ENCODE assay signal across 8 mouse cellular contexts in genomic region chr5:103753511-103754329, GRCm38 (mm10).
DNase-seq lines count a peak whose midpoint lies in the region; ATAC-seq and TF ChIP-seq lines count a peak whose summit lies in the region.

No protein-coding gene starts in this region.

- peak overlapping the region; percentile 67 to 99 (median 79) for H3K4me3 ChIP-seq in CH12.LX (replicated peaks in 1 of 3; ENCODE audit: low read depth in 2 of 3, low read length in 2 of 3, poor library complexity in 1 of 3)
- peak overlapping the region; percentile 68 for H3K4me3 ChIP-seq in forebrain, embryonic 11.5 days (ENCODE audit: low read depth, low read length)
- H3K4me3 ChIP-seq in heart, embryonic 15.5 days: peak overlapping the region; percentile 85
- peak overlapping the region; percentile 87 for H3K4me3 ChIP-seq in liver, postnatal 0 days (ENCODE audit: low read depth, low read length)
- peak overlapping the region; percentile 71 for H3K4me3 ChIP-seq in neural tube, embryonic 13.5 days
- H3K4me3 ChIP-seq in stomach, postnatal 0 days (ENCODE audit: low read depth, low read length): peak overlapping the region; percentile 80

- dilution Hi-C loops in CH12.LX (cut with MboI; ENCODE audit: extremely low pct_ligation_motif_present, extremely low pct_unique_long_range_greater_than_20kb, low sequenced_read_pairs): no loop called here

- no peak for TF ChIP-seq CTCF in CH12.LX (conservative IDR thresholded peaks at IDR 0.05 in 1 of 2, IDR thresholded peaks at IDR 0.05 in 1 of 2; ENCODE audit: low read depth in 2 of 2, low read length in 2 of 2)
- no peak for TF ChIP-seq CTCF in liver, postnatal 0 days (IDR thresholded peaks at IDR 0.05; ENCODE audit: low read depth)
- 0 out of 2 replicates have a peak, but pooled peaks have one; percentile 1 for TF ChIP-seq CTCF in stomach, postnatal 0 days (IDR thresholded peaks at IDR 0.05; ENCODE audit: low read depth)

- H3K79me2 ChIP-seq in CH12.LX (replicated peaks; ENCODE audit: control insufficient read depth, extremely low read depth, insufficient read depth, poor library complexity, severe bottlenecking): peaks cover 72% of the 10 kb centered on the region

- peak overlapping the region; percentile 95 for H3K9ac ChIP-seq in CH12.LX (ENCODE audit: insufficient read depth, low read depth)
- peak overlapping the region; percentile 81 for H3K9ac ChIP-seq in forebrain, embryonic 11.5 days (ENCODE audit: low read length)
- peak overlapping the region; percentile 85 for H3K9ac ChIP-seq in heart, embryonic 15.5 days
- peak overlapping the region; percentile 92 for H3K9ac ChIP-seq in liver, postnatal 0 days (replicated peaks)
- H3K9ac ChIP-seq in neural tube, embryonic 13.5 days: peak overlapping the region; percentile 80
- peak overlapping the region; percentile 88 for H3K9ac ChIP-seq in stomach, postnatal 0 days (ENCODE audit: low read length)

- H3K4me1 ChIP-seq in CH12.LX (ENCODE audit: control insufficient read depth in 1 of 2, insufficient read depth in 2 of 2): peaks cover 36 to 66% of the 10 kb centered on the region in 2 experiments
- H3K4me1 ChIP-seq in forebrain, embryonic 11.5 days (replicated peaks; ENCODE audit: control insufficient read depth, insufficient read depth, low read length): no peaks in the 10 kb centered on the region
- peaks cover 18% of the 10 kb centered on the region; the same call in 1 of the 2 replicates for H3K4me1 ChIP-seq in heart, embryonic 15.5 days (replicated peaks)
- H3K4me1 ChIP-seq in liver, postnatal 0 days (ENCODE audit: insufficient read depth): peaks cover 41% of the 10 kb centered on the region
- H3K4me1 ChIP-seq in neural tube, embryonic 13.5 days (replicated peaks): peaks cover 16% of the 10 kb centered on the region
- H3K4me1 ChIP-seq in stomach, postnatal 0 days (replicated peaks; ENCODE audit: control insufficient read depth, insufficient read depth): no peaks in the 10 kb centered on the region

- TF ChIP-seq POLR2A in CH12.LX (IDR thresholded peaks at IDR 0.05; ENCODE audit: low read depth, low read length): peak; percentile 86

- ATAC-seq in forebrain, embryonic 11.5 days (replicated peaks; ENCODE audit: low FRiP score): peak; percentile 98
- ATAC-seq in heart, embryonic 15.5 days (replicated peaks; ENCODE audit: insufficient number of reproducible peaks, insufficient read depth, low FRiP score, low read depth): peak; percentile 96
- ATAC-seq in liver, postnatal 0 days: peak; percentile 94
- peak; percentile 94 for ATAC-seq in neural tube, embryonic 13.5 days (ENCODE audit: low read depth)
- ATAC-seq in stomach, postnatal 0 days (ENCODE audit: low FRiP score, low TSS enrichment): peak; percentile 96

- H3K27ac ChIP-seq in CH12.LX (ENCODE audit: insufficient read depth, low read depth): peak overlapping the region; percentile 95
- peak overlapping the region; percentile 73; the same call in 1 of the 2 replicates for H3K27ac ChIP-seq in forebrain, embryonic 11.5 days (ENCODE audit: low read depth, low read length)
- H3K27ac ChIP-seq in heart, embryonic 15.5 days: peak overlapping the region; percentile 99
- H3K27ac ChIP-seq in liver, postnatal 0 days (ENCODE audit: low read depth): peak overlapping the region; percentile 100
- peak overlapping the region; percentile 87 for H3K27ac ChIP-seq in neural tube, embryonic 13.5 days (replicated peaks)
- H3K27ac ChIP-seq in stomach, postnatal 0 days (replicated peaks): peak overlapping the region; percentile 98

- H3K4me2 ChIP-seq in CH12.LX (ENCODE audit: insufficient read depth, low read depth, poor library complexity, severe bottlenecking): no peak overlapping the region
- H3K4me2 ChIP-seq in forebrain, embryonic 11.5 days (ENCODE audit: low read depth, low read length, severe bottlenecking): peak overlapping the region; percentile 77
- peak overlapping the region; percentile 74 for H3K4me2 ChIP-seq in heart, embryonic 15.5 days
- peak overlapping the region; percentile 74 for H3K4me2 ChIP-seq in liver, postnatal 0 days (ENCODE audit: low read depth, low read length)
- peak overlapping the region; percentile 71 for H3K4me2 ChIP-seq in neural tube, embryonic 13.5 days
- peak overlapping the region; percentile 77 for H3K4me2 ChIP-seq in stomach, postnatal 0 days (replicated peaks; ENCODE audit: low read depth)

- DNase-seq in CH12.LX (ENCODE audit: extremely low read depth): peak; percentile 85
- peak; percentile 82 for DNase-seq in c-Kit-negative CD71-positive TER-119-positive erythroid progenitor cells, embryonic 14.5 days (ENCODE audit: low read depth, low spot score)
- DNase-seq in forebrain, embryonic 11.5 days (ENCODE audit: low spot score): peak; percentile 94
- DNase-seq in kidney, postnatal 14 days: peak; percentile 95
- DNase-seq in liver, postnatal 0 days: peak; percentile 92
- peak; percentile 93 for DNase-seq in stomach, postnatal 0 days (ENCODE audit: low spot score)

- TF ChIP-seq EP300 in CH12.LX (IDR thresholded peaks at IDR 0.05; ENCODE audit: low read length): no peak
- TF ChIP-seq EP300 in liver, postnatal 0 days (IDR thresholded peaks at IDR 0.05; ENCODE audit: low read depth): no peak
- TF ChIP-seq EP300 in stomach, postnatal 0 days (optimal IDR thresholded peaks at IDR 0.05): no peak

- in situ Hi-C loops in CH12.LX (cut with MboI; ENCODE audit: low pct_ligation_motif_present, low pct_unique_long_range_greater_than_20kb, low sequenced_read_pairs): no loop called here

- no peak for TF ChIP-seq RAD21 in CH12.LX (IDR thresholded peaks at IDR 0.05; ENCODE audit: low read depth, low read length)

- H3K27me3 ChIP-seq in CH12.LX (replicated peaks): no peaks in the 10 kb centered on the region
- no peaks in the 10 kb centered on the region for H3K27me3 ChIP-seq in forebrain, embryonic 11.5 days (ENCODE audit: control insufficient read depth, insufficient read depth, low read length)
- H3K27me3 ChIP-seq in heart, embryonic 15.5 days: no peaks in the 10 kb centered on the region
- H3K27me3 ChIP-seq in liver, postnatal 0 days (ENCODE audit: insufficient read depth, low read length): no peaks in the 10 kb centered on the region
- peaks cover 10% of the 10 kb centered on the region; the same call in 1 of the 2 replicates for H3K27me3 ChIP-seq in neural tube, embryonic 13.5 days
- no peaks in the 10 kb centered on the region for H3K27me3 ChIP-seq in stomach, postnatal 0 days (ENCODE audit: control insufficient read depth, insufficient read depth, low read length)

- H3K36me3 ChIP-seq in CH12.LX (replicated peaks in 1 of 2; ENCODE audit: control insufficient read depth in 1 of 2, insufficient read depth in 1 of 2, low read length in 1 of 2): peaks cover 2 to 32% of the 10 kb centered on the region in 2 experiments
- no peaks in the 10 kb centered on the region for H3K36me3 ChIP-seq in forebrain, embryonic 11.5 days (ENCODE audit: control insufficient read depth, insufficient read depth, low read length)
- H3K36me3 ChIP-seq in heart, embryonic 15.5 days: no peaks in the 10 kb centered on the region
- H3K36me3 ChIP-seq in liver, postnatal 0 days (replicated peaks; ENCODE audit: insufficient read depth, low read length): no peaks in the 10 kb centered on the region; the same call in 1 of the 2 replicates
- no peaks in the 10 kb centered on the region for H3K36me3 ChIP-seq in neural tube, embryonic 13.5 days
- no peaks in the 10 kb centered on the region for H3K36me3 ChIP-seq in stomach, postnatal 0 days (ENCODE audit: control insufficient read depth, insufficient read depth, low read length)

- under 1% methylated on average over 85 of the region's 86 CpGs for WGBS in forebrain, embryonic 11.5 days
- WGBS in heart, embryonic 15.5 days: under 1% methylated on average over 86 of the region's 86 CpGs
- WGBS in liver, postnatal 0 days (ENCODE audit: insufficient replicate concordance): under 1% methylated on average over 73 of the region's 86 CpGs
- under 1% methylated on average over 86 of the region's 86 CpGs for WGBS in neural tube, embryonic 13.5 days
- WGBS in stomach, postnatal 0 days: 0% methylated on average over 37 of the region's 86 CpGs

- H3K9me3 ChIP-seq in CH12.LX (replicated peaks; ENCODE audit: low read length): no peaks in the 10 kb centered on the region
- no peaks in the 10 kb centered on the region for H3K9me3 ChIP-seq in forebrain, embryonic 11.5 days (ENCODE audit: control insufficient read depth, low read length)
- no peaks in the 10 kb centered on the region for H3K9me3 ChIP-seq in heart, embryonic 15.5 days (replicated peaks)
- no peaks in the 10 kb centered on the region for H3K9me3 ChIP-seq in liver, postnatal 0 days (ENCODE audit: low read length)
- H3K9me3 ChIP-seq in neural tube, embryonic 13.5 days: no peaks in the 10 kb centered on the region
- no peaks in the 10 kb centered on the region for H3K9me3 ChIP-seq in stomach, postnatal 0 days (ENCODE audit: control insufficient read depth, low read length)

TF ChIP-seq in CH12.LX, 34 proteins besides CTCF, POLR2A, EP300 and RAD21 (continues in another document):
- TF ChIP-seq USF1 (IDR thresholded peaks at IDR 0.05; ENCODE audit: low read depth, low read length): no peak
- TF ChIP-seq ELF1 (IDR thresholded peaks at IDR 0.05; ENCODE audit: low read depth, low read length): peak; percentile 30; the same call in 1 of the 2 replicates
- peak; percentile 30; the same call in 1 of the 2 replicates for TF ChIP-seq TCF12 (IDR thresholded peaks at IDR 0.05; ENCODE audit: low read depth, low read length)
- TF ChIP-seq MEF2A (IDR thresholded peaks at IDR 0.05; ENCODE audit: borderline replicate concordance, low read depth, low read length): no peak
- TF ChIP-seq NELFE (IDR thresholded peaks at IDR 0.05; ENCODE audit: low read depth, low read length): peak; percentile 79
- TF ChIP-seq GABPA (IDR thresholded peaks at IDR 0.05; ENCODE audit: insufficient replicate concordance, low read depth, low read length): no peak
- no peak for TF ChIP-seq SMC3 (IDR thresholded peaks at IDR 0.05; ENCODE audit: low read depth, low read length)
- TF ChIP-seq PAX5 (IDR thresholded peaks at IDR 0.05; ENCODE audit: low read length): no peak
- TF ChIP-seq MAZ (IDR thresholded peaks at IDR 0.05; ENCODE audit: low read depth, low read length): peak; percentile 33; the same call in 1 of the 2 replicates
- TF ChIP-seq UBTF (IDR thresholded peaks at IDR 0.05; ENCODE audit: low read depth, low read length): peak; percentile 88
- peak; percentile 66; the same call in 1 of the 2 replicates for TF ChIP-seq IRF4 (IDR thresholded peaks at IDR 0.05; ENCODE audit: low read depth, low read length)
- no peak for TF ChIP-seq RCOR1 (conservative IDR thresholded peaks at IDR 0.05; ENCODE audit: low read depth, low read length)
- TF ChIP-seq ZKSCAN1 (IDR thresholded peaks at IDR 0.05; ENCODE audit: borderline replicate concordance, low read depth, low read length): no peak
- peak; percentile 77; the same call in 1 of the 2 replicates for TF ChIP-seq MXI1 (IDR thresholded peaks at IDR 0.05; ENCODE audit: low read depth, low read length)
- no peak; the same call in 1 of the 2 replicates for TF ChIP-seq ETS1 (conservative IDR thresholded peaks at IDR 0.05; ENCODE audit: low read depth, low read length)
- no peak for TF ChIP-seq BHLHE40 (IDR thresholded peaks at IDR 0.05; ENCODE audit: low read depth, low read length)
- no peak for TF ChIP-seq JUND (conservative IDR thresholded peaks at IDR 0.05; ENCODE audit: low read depth, low read length)

Comparison
In these comparisons a context has a peak if more than half of its experiments do, and no peak if none do; other contexts are left out.
1. Peak in every context shown above with its lines: DNase-seq, ATAC-seq, H3K4me3 ChIP-seq and H3K27ac ChIP-seq.